Mouse (Mus musculus) CD8-positive naive resting alpha-beta T cell, adult 2 months (primary cell): ENCODE data around the gene Specc1.

Experiments used
- DNase-seq, 2 experiments: peaks; one replicate each; pipeline ENCODE4 v3.0.0; 2022; ENCODE audit warnings: low read depth in 2 of 2, low spot score in 2 of 2

Specc1 gene

DNA sequence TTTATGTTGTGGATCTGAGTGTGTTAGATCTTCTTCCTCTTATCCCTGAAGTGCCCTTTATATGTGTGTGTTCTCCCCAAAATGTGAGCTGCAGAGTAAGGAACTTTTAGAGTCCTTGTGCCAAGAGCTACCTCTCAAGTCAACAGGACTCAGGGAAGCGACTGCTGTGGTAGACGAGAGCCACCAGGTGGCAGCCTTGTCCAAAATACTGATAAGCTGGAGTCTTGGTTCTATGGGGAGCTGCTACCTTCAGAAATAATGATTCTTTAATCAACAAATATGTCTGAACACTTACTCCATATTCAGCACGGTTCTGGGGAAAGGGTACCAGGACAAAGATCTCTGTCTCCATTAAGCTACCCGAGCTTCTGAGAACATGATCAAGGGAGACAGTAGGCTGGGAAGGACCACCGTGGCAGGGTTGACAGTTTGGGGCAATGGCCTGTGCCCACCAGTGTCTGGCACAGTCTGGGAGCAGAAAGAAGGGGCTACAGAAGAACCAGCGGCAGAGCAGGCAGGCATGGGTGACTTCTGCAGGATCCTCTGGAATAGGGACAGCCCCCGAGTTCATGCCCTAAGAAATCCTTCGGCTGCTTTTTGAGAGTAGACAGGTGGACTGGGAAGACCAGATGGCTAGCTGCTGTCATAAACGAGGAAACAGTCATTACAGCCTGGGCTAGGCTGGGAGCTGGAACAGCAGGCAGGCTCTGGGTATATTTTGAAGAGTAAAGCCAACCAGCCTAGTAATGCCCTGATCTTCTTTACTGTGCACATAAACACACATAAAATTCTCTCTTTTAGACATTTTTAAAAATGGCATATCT, 91.5 kb downstream of the Specc1 start:
- peak in 1 of 2 experiments; percentile 39 for DNase-seq

DNA sequence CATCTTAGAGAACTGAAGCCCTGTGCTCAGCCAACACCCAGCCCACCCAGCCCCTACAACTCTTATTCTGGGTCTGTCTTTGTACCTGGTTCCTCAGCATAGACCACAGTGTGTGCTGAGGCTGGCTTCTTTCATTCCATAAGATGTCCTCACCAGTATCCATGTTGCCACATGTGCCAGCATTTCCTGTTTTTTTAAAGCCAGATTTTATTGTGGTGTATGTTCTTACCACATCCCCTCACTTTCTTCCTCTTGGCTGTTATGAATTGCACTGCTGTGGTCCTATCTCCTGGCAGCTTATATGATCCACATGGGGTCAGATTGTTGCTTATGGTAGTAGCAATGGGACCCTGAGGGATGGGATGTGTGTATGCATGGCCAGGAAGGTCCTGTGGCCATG, 92.6 kb downstream of the Specc1 start:
- no peak for DNase-seq

- no peak for DNase-seq
Measured at GRCm38 (mm10) chr11:62050356-62051330, 94.1 kb downstream of the Specc1 start.

- DNase-seq = no peak
Measured at GRCm38 (mm10) chr11:62051487-62051886, 94.9 kb downstream of the Specc1 start.

- no peak for DNase-seq
Measured at GRCm38 (mm10) chr11:62053928-62054327, 97.4 kb downstream of the Specc1 start.

- no peak for DNase-seq
Measured at GRCm38 (mm10) chr11:62064565-62064964, 108.0 kb downstream of the Specc1 start.

- no peak for DNase-seq
Measured at GRCm38 (mm10) chr11:62065655-62066054, 109.1 kb downstream of the Specc1 start.

DNA sequence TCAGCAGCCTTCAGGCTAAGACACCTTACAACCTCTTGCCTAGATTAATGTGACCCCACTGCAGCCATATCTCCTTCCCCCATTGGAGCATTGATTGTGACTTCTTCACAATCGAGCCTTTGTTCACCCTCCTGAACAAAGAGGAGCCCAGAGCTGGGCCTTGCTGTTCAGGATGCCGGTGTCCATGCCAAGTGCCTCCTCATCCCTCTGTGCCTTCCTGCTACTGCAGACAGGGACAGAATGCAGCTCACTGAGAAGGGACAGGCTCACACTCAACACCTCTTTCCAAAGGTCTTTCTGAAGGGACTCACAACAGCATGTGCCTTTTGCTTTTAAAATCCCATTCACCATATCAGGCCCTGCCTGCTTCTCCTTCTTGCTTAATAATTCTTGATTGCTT, 113.0 kb downstream of the Specc1 start:
- DNase-seq = no peak

DNA sequence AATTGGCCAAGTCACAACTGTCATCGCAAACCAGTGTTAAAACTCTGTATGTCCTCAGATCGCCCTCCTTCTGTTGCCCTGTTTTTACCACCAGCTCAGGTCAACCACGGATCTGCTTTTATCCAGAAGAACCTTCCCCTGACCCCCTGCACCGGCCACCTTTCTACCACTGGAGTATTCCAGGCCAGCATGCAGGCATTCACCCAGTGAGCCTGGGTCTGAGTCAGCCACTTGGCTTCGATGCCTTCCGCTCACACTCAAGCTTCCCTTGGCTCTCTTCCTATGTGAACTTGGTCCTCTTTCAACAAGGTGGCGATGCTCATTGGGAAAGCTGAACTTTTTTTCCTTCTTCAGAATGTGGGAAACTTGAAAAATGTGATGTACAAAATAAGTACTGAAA, 113.6 kb downstream of the Specc1 start:
- DNase-seq = no peak

GRCm38 (mm10) chr11:62072406-62072805, 115.8 kb downstream of the Specc1 start:
- no peak for DNase-seq

- DNase-seq = no peak
Measured at GRCm38 (mm10) chr11:62073575-62074140, 117.1 kb downstream of the Specc1 start.

- DNase-seq = no peak
Measured at GRCm38 (mm10) chr11:62074578-62074977, 118.0 kb downstream of the Specc1 start.

DNA sequence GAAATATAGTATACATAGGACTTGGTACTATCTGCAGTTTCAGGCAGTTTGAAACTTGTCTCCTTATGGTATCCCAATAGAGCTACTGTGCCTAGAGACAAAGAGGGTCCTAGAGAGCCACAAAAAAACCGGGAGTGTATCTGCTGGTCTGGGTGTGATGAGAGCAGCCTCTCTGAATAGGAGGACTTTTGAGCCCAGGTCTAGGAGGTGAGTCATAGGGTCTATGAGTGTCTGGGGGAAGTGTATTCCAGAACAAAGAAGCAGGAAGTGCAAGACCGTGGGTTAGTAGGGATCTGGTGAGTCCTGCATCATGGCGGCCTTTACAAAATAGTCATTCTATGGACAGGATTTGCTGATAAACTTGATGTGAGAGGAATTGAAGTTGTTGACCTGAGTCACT, 118.5 kb downstream of the Specc1 start:
- DNase-seq = no peak

- DNase-seq = no peak
Measured at GRCm38 (mm10) chr11:62075551-62075950, 119.0 kb downstream of the Specc1 start.

- peak in 1 of 2 experiments; percentile 25 for DNase-seq
Measured at GRCm38 (mm10) chr11:62076345-62077156, 120.0 kb downstream of the Specc1 start.

DNA sequence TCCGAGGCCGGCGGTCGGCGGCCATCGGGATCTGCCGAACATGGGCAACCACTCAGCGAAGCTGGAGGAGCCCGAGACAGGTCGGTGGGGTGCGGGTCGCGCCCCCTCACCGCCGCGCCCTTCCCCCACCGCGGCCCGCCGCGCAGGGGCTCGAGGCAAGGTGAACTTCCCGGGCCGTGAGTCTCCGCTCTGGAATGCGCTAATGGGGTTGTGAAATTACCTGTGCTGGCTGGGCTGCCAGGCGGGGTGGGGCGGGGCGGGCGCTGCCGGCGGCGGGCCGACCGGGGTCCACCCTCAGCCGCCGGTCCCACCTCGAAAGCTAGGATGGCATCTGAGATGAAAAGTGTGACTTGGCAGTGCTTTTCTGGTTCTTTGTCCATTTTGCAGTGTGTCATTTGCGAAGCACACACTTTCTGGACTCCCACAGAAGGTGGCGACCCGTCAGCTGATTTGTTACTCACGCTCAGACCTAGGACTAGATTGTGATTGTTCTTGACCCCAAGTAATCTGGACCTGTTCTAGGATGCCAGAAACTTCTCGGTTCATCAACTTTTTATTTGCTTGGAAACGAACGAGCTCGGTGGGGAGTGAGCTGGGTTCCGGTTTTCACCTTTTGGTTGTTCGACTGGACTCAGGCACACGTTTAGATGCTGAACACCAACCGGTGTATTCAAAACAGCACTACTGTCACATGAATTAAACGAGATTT, 120.7 kb downstream of the Specc1 start:
- DNase-seq = no peak

DNA sequence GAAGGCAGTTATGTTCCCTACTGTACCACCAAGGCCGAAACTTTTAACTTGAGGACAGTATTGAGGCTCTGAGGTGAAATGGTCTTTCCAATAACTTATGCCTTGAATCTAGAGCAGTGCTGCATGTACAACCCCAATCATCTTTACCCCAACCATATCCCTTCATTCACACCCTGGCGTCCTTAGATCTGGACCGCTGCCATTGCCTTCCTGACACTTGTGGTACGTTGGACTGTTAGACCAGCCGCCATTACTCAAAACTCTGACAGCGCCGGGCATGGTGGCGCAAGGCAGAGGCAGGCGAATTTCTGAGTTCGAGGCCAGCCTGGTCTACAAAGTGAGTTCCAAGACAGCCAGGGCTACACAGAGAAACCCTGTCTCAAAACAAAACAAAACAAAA, 121.8 kb downstream of the Specc1 start:
- no peak for DNase-seq

- peak in 1 of 2 experiments; percentile 24 for DNase-seq
Measured at GRCm38 (mm10) chr11:62079100-62079857, 122.7 kb downstream of the Specc1 start.

DNA sequence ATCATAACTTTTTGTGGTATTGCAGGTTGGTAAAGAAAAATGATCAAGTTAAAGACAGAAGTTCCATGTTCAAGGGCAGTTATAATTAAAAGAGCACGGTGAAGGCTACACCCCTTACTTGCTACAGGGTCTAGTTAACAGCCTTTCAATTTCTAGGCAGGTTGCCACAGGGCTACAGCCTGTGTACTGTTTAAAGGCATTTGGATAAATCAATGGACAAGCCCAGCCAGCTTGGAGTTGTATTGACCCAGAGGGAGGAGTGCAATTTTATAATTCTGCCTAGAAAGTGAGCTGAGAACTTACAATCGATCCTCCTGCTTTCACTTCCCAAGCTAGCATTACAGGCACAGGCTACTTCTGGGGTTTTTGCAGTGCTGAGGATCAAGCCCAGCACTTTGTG, 123.9 kb downstream of the Specc1 start:
- DNase-seq = no peak
